Mouse (Mus musculus): ENCODE data around the gene Kdr.

Gene Kdr

GRCm38 (mm10) chr5:75978374-75979100 is at the start of gene Kdr:
Gene Kdr, minus strand, starts transcription at chr5:75978458.
- DNase-seq, result peak; percentile 66 to 76

GRCm38 (mm10) chr5:76026805-76027204 is 48.5 kb upstream of the Kdr start:
- no peak for DNase-seq

- DNase-seq, result peak; percentile 42 to 53
Observed at GRCm38 (mm10) chr5:76025996-76026665, 47.9 kb upstream of the Kdr start.

GRCm38 (mm10) chr5:76023011-76023773 is 44.9 kb upstream of the Kdr start:
- DNase-seq, result no peak

- DNase-seq, result no peak
Observed at GRCm38 (mm10) chr5:76022436-76022835, 44.2 kb upstream of the Kdr start.

- no peak for DNase-seq
Observed at GRCm38 (mm10) chr5:76018321-76018720, 40.1 kb upstream of the Kdr start.

- DNase-seq, result no peak
Observed at GRCm38 (mm10) chr5:76016086-76016485, 37.8 kb upstream of the Kdr start.

GRCm38 (mm10) chr5:76013881-76014431 is 35.7 kb upstream of the Kdr start:
- peak in 1 of 2 experiments; percentile 5 for DNase-seq

GRCm38 (mm10) chr5:76006403-76006802 is 28.1 kb upstream of the Kdr start:
- DNase-seq, result no peak

- no peak for DNase-seq
Observed at GRCm38 (mm10) chr5:75990212-75990611, 12.0 kb upstream of the Kdr start.

GRCm38 (mm10) chr5:75987530-75987929 is 9.3 kb upstream of the Kdr start:
- DNase-seq, result no peak

- DNase-seq, result no peak
Observed at GRCm38 (mm10) chr5:75980521-75981311, 2.5 kb upstream of the Kdr start.

GRCm38 (mm10) chr5:75979108-75979507 is 850 bp upstream of the Kdr start:
- DNase-seq, result no peak

GRCm38 (mm10) chr5:75977441-75978373 is 551 bp downstream of the Kdr start:
- peak; percentile 74 to 82 for DNase-seq

- DNase-seq, result no peak
Observed at GRCm38 (mm10) chr5:75976696-75977095, 1.6 kb downstream of the Kdr start.

GRCm38 (mm10) chr5:75975398-75975797 is 2.9 kb downstream of the Kdr start:
- DNase-seq, result peak; percentile 37 to 42

GRCm38 (mm10) chr5:75974543-75975130 is 3.6 kb downstream of the Kdr start:
- no peak for DNase-seq

GRCm38 (mm10) chr5:75969887-75970286 is 8.4 kb downstream of the Kdr start:
- no peak for DNase-seq

- DNase-seq, result no peak
Observed at GRCm38 (mm10) chr5:75962558-75962957, 15.7 kb downstream of the Kdr start.

GRCm38 (mm10) chr5:75961741-75962469 is 16.4 kb downstream of the Kdr start:
- DNase-seq, result no peak

All from cerebellum, postnatal 10 days (tissue).